ENCODE assay signal across 16 mouse cellular contexts in genomic region chr2:62484906-62485305, GRCm38 (mm10). TPM values are rescaled to one million over a fixed set of nuclear protein-coding genes. Genes with fewer than 3 reads are reported as not detected.
DNase-seq lines count a peak whose midpoint lies in the region; ATAC-seq and TF ChIP-seq lines count a peak whose summit lies in the region.
"Had no signal": no experiment of that assay in that cellular context is flagged by ENCODE, and none has a peak within 500 bp of the region (broad histone marks: within the 10 kb centered on the region; RNA-seq: fewer than 3 reads in every experiment).

No protein-coding gene starts in this region.

- no peak overlapping the region for H3K4me2 ChIP-seq in kidney, embryonic 14.5 days (replicated peaks; ENCODE audit: low read depth, low read length)
- no peak overlapping the region for H3K4me2 ChIP-seq in lung, postnatal 0 days (replicated peaks; ENCODE audit: low read depth, low read length)
- H3K4me2 ChIP-seq: heart, embryonic 13.5 days; hindbrain, embryonic 14.5 days had no signal

- H3K36me3 ChIP-seq in kidney, adult 2 months (ENCODE audit: control insufficient read depth, insufficient read depth, low read length): no peaks in the 10 kb centered on the region
- H3K36me3 ChIP-seq in kidney, embryonic 14.5 days (ENCODE audit: control insufficient read depth, insufficient read depth, low read length): no peaks in the 10 kb centered on the region
- no peaks in the 10 kb centered on the region for H3K36me3 ChIP-seq in lung, postnatal 0 days (ENCODE audit: insufficient read depth, low read length)
- H3K36me3 ChIP-seq: embryonic facial prominence, embryonic 10.5 days; G1E; heart, embryonic 13.5 days had no signal

- no peaks in the 10 kb centered on the region for H3K27me3 ChIP-seq in kidney, adult 2 months (replicated peaks; ENCODE audit: control insufficient read depth, insufficient read depth, low read length)
- H3K27me3 ChIP-seq in kidney, embryonic 14.5 days (ENCODE audit: control insufficient read depth, insufficient read depth, low read length): no peaks in the 10 kb centered on the region
- no peaks in the 10 kb centered on the region for H3K27me3 ChIP-seq in lung, postnatal 0 days (replicated peaks; ENCODE audit: insufficient read depth, low read length)
- H3K27me3 ChIP-seq: heart, embryonic 13.5 days had no signal

- no peak overlapping the region for H3K9ac ChIP-seq in kidney, embryonic 14.5 days (ENCODE audit: low read depth, low read length)
- no peak overlapping the region for H3K9ac ChIP-seq in lung, postnatal 0 days (replicated peaks; ENCODE audit: low read depth)
- H3K9ac ChIP-seq: heart, embryonic 13.5 days; hindbrain, embryonic 14.5 days had no signal

- no peaks in the 10 kb centered on the region for H3K9me3 ChIP-seq in kidney, embryonic 14.5 days (ENCODE audit: control insufficient read depth, low read length)
- no peaks in the 10 kb centered on the region for H3K9me3 ChIP-seq in lung, postnatal 0 days (ENCODE audit: low read length)
- H3K9me3 ChIP-seq: embryonic facial prominence, embryonic 10.5 days; G1E; heart, embryonic 13.5 days had no signal

- H3K4me3 ChIP-seq in kidney, adult 2 months (ENCODE audit: insufficient read depth, low read depth, low read length): no peak overlapping the region
- H3K4me3 ChIP-seq in kidney, embryonic 14.5 days (ENCODE audit: low read length): no peak overlapping the region
- H3K4me3 ChIP-seq in lung, postnatal 0 days (ENCODE audit: low read depth, low read length): no peak overlapping the region
- H3K4me3 ChIP-seq: embryonic facial prominence, embryonic 10.5 days; heart, embryonic 13.5 days had no signal

- no peak overlapping the region for H3K27ac ChIP-seq in kidney, adult 2 months (ENCODE audit: insufficient read depth, low read depth, low read length)
- no peak overlapping the region for H3K27ac ChIP-seq in kidney, embryonic 14.5 days (ENCODE audit: low read depth, low read length)
- H3K27ac ChIP-seq in lung, postnatal 0 days (ENCODE audit: low read length): no peak overlapping the region
- H3K27ac ChIP-seq: embryonic facial prominence, embryonic 10.5 days; heart, embryonic 13.5 days; hindbrain, embryonic 14.5 days had no signal

- H3K4me1 ChIP-seq in kidney, adult 2 months (ENCODE audit: control insufficient read depth, insufficient read depth, low read length): no peaks in the 10 kb centered on the region
- H3K4me1 ChIP-seq in kidney, embryonic 14.5 days (ENCODE audit: control insufficient read depth, insufficient read depth, low read length): no peaks in the 10 kb centered on the region
- H3K4me1 ChIP-seq in lung, postnatal 0 days (ENCODE audit: insufficient read depth, low read depth, low read length): no peaks in the 10 kb centered on the region
- H3K4me1 ChIP-seq: embryonic facial prominence, embryonic 10.5 days; heart, embryonic 13.5 days had no signal

- no peak for ATAC-seq in kidney, embryonic 14.5 days (ENCODE audit: low FRiP score, low TSS enrichment)
- ATAC-seq in lung, postnatal 0 days: no peak
- ATAC-seq: midbrain, embryonic 16.5 days had no signal

- no peak for TF ChIP-seq POLR2A in kidney, adult 2 months (IDR thresholded peaks at IDR 0.05; ENCODE audit: low read depth, low read length)
- no peak for TF ChIP-seq POLR2A in brain, embryonic 14.5 days (IDR thresholded peaks at IDR 0.05; ENCODE audit: borderline replicate concordance, extremely low read depth, insufficient read depth, insufficient read length, poor library complexity, severe bottlenecking)

- DNase-seq in kidney, adult 2 months: peak; percentile 9
- peak; percentile 7 for DNase-seq in lung, postnatal 0 days (ENCODE audit: low spot score)
- DNase-seq in lung, postnatal 14 days: no peak
- DNase-seq in brain, embryonic 14.5 days (ENCODE audit: low read depth): no peak
- DNase-seq in thymus, postnatal 36 days: no peak
- no peak for DNase-seq in urinary bladder, postnatal 36 days (ENCODE audit: low spot score in 2 of 2)
- DNase-seq: cerebellum, adult 18-20 months; right cerebral cortex, postnatal 4 days had no signal

- no peak for TF ChIP-seq EP300 in lung, postnatal 0 days (IDR thresholded peaks at IDR 0.05)

- TF ChIP-seq CTCF in kidney, adult 2 months (conservative IDR thresholded peaks at IDR 0.05; ENCODE audit: insufficient read depth, insufficient read length, low read depth, low read length): peak; percentile 44
- TF ChIP-seq CTCF in lung, postnatal 0 days (IDR thresholded peaks at IDR 0.05): peak; percentile 55
- TF ChIP-seq CTCF in brain, embryonic 14.5 days (IDR thresholded peaks at IDR 0.05; ENCODE audit: borderline replicate concordance, extremely low read depth, insufficient read depth, insufficient read length): peak; percentile 17; the same call in 1 of the 2 replicates

- 79% methylated on average over 3 of the region's 3 CpGs for WGBS in kidney, adult 2 months
- 75% methylated on average over 3 of the region's 3 CpGs for WGBS in kidney, embryonic 14.5 days
- WGBS in lung, postnatal 0 days: 74% methylated on average over 3 of the region's 3 CpGs

RNA-seq across cellular contexts. Expression of gene Gcg, which starts 1.5 kb away (rescaled TPM):
- not detected in 2 replicates for polyA plus RNA-seq in kidney, adult 2 months (2012; rRNA removed)
- not detected in 2 replicates for polyA plus RNA-seq in kidney, embryonic 14.5 days (2014; fragmentation: Nextera tagmentation; extraction: Ambion mirVana)
- not detected in 2 replicates for polyA plus RNA-seq in lung, postnatal 0 days (2015; fragmentation: Nextera tagmentation; extraction: Ambion mirVana)
- polyA plus RNA-seq in brain, embryonic 14.5 days (2012; rRNA removed): 1.0 and 2.1 TPM in 2 replicates
- polyA plus RNA-seq: embryonic facial prominence, embryonic 10.5 days; forebrain, embryonic 11.5 days; heart, embryonic 13.5 days; hindbrain, embryonic 14.5 days; urinary bladder, adult 2 months had no signal

Comparison
In these comparisons a context has a peak if more than half of its experiments do, and no peak if none do; other contexts are left out.
1. DNase-seq: peak in kidney, adult 2 months (single experiment) and lung, postnatal 0 days (single experiment); none in lung, postnatal 14 days (single experiment), brain, embryonic 14.5 days (single experiment), thymus, postnatal 36 days (0 of 2) and urinary bladder, postnatal 36 days (0 of 2).
2. Peak in every context shown above with its lines, with median percentiles within 50 percentile points of each other: CTCF ChIP-seq.